Comparison of ENCODE assay signal across 8 mouse cellular contexts in genomic region chr10:80431570-80432386, GRCm38 (mm10). TPM values are rescaled to one million over a fixed set of nuclear protein-coding genes. Genes with fewer than 3 reads are reported as not detected.
DNase-seq lines count a peak whose midpoint lies in the region; ATAC-seq and TF ChIP-seq lines count a peak whose summit lies in the region.

No protein-coding gene starts in this region.

- no peaks in the 10 kb centered on the region for H3K9me3 ChIP-seq in heart, embryonic 12.5 days (replicated peaks)
- H3K9me3 ChIP-seq in ES-E14 (ENCODE audit: control insufficient read depth, insufficient read depth, low read depth, low read length) = no peaks in the 10 kb centered on the region
- H3K9me3 ChIP-seq in heart, embryonic 14.5 days (ENCODE audit: control insufficient read depth, low read length) = no peaks in the 10 kb centered on the region
- H3K9me3 ChIP-seq in liver, embryonic 16.5 days (replicated peaks; ENCODE audit: control insufficient read depth, low read length) = no peaks in the 10 kb centered on the region

- H3K4me2 ChIP-seq in heart, embryonic 12.5 days = peak overlapping the region; percentile 75
- peak overlapping the region; percentile 66 for H3K4me2 ChIP-seq in heart, embryonic 14.5 days (ENCODE audit: low read length)
- peak overlapping the region; percentile 72 for H3K4me2 ChIP-seq in liver, embryonic 16.5 days (ENCODE audit: low read depth, low read length)

- intact Hi-C loops in heart, postnatal 25 days (cut with DNase I) = no loop called here

- in situ Hi-C loops in ES-E14 (cut with MboI; ENCODE audit: low sequenced_read_pairs in 2 of 2, unreplicated experiment in 2 of 2) = no loop called here

- H3K27ac ChIP-seq in heart, embryonic 12.5 days (ENCODE audit: poor library complexity, severe bottlenecking) = peak overlapping the region; percentile 33; the same call in 1 of the 2 replicates
- no peak overlapping the region for H3K27ac ChIP-seq in ES-E14 (ENCODE audit: insufficient read depth, low read depth, low read length, poor library complexity, severe bottlenecking)
- peak overlapping the region in 1 of 2 experiments; percentile 25; a peak in 2 of 4 replicates for H3K27ac ChIP-seq in heart, embryonic 14.5 days (replicated peaks in 1 of 2; ENCODE audit: control insufficient read depth in 1 of 2, insufficient read depth in 1 of 2, low read depth in 2 of 2, low read length in 2 of 2)
- peak overlapping the region; percentile 98 for H3K27ac ChIP-seq in liver, embryonic 16.5 days (ENCODE audit: low read length)

- no peaks in the 10 kb centered on the region for H3K27me3 ChIP-seq in heart, embryonic 12.5 days (replicated peaks)
- H3K27me3 ChIP-seq in heart, embryonic 14.5 days (ENCODE audit: control insufficient read depth, insufficient read depth, low read length) = peaks cover 4% of the 10 kb centered on the region; the same call in 1 of the 2 replicates
- no peaks in the 10 kb centered on the region for H3K27me3 ChIP-seq in liver, embryonic 16.5 days (ENCODE audit: control insufficient read depth, insufficient read depth, low read depth, low read length)

- no peak for DNase-seq in heart, postnatal 25 days (ENCODE audit: low spot score)
- DNase-seq in ES-E14 (ENCODE audit: low read depth, low spot score) = no peak
- peak; percentile 62 for DNase-seq in thymus, postnatal 25 days
- DNase-seq in adrenal gland, postnatal 25 days = no peak
- no peak for DNase-seq in adrenal gland, postnatal 10 days

- peak overlapping the region; percentile 99 for H3K4me3 ChIP-seq in heart, embryonic 12.5 days
- H3K4me3 ChIP-seq in ES-E14 (ENCODE audit: insufficient read depth in 1 of 2, low read depth in 1 of 2, low read length in 2 of 2, poor library complexity in 1 of 2, severe bottlenecking in 1 of 2) = peak overlapping the region; percentile 83 to 88
- peak overlapping the region; percentile 87 to 92 for H3K4me3 ChIP-seq in heart, embryonic 14.5 days (ENCODE audit: control insufficient read depth in 1 of 2, insufficient read depth in 1 of 2, low read depth in 1 of 2, low read length in 2 of 2)
- peak overlapping the region; percentile 96 for H3K4me3 ChIP-seq in liver, embryonic 16.5 days (ENCODE audit: low read depth, low read length)

- no peak for ATAC-seq in heart, embryonic 12.5 days (ENCODE audit: insufficient number of reproducible peaks, low FRiP score)
- ATAC-seq in heart, embryonic 14.5 days (ENCODE audit: insufficient number of reproducible peaks, insufficient read depth, low FRiP score, low read depth) = no peak
- ATAC-seq in liver, embryonic 16.5 days (ENCODE audit: low read depth) = no peak

- 30% methylated on average over 16 of the region's 16 CpGs for WGBS in heart, embryonic 12.5 days
- 28% methylated on average over 16 of the region's 16 CpGs for WGBS in heart, embryonic 14.5 days
- WGBS in liver, embryonic 16.5 days (ENCODE audit: insufficient replicate concordance) = 22% methylated on average over 16 of the region's 16 CpGs

- H3K36me3 ChIP-seq in heart, embryonic 12.5 days = peaks cover 43% of the 10 kb centered on the region
- peaks cover 33% of the 10 kb centered on the region for H3K36me3 ChIP-seq in ES-E14 (ENCODE audit: control insufficient read depth, insufficient read depth, low read length, poor library complexity, severe bottlenecking)
- peaks cover 43% of the 10 kb centered on the region for H3K36me3 ChIP-seq in heart, embryonic 14.5 days (ENCODE audit: control insufficient read depth, insufficient read depth, low read length)
- peaks cover 33% of the 10 kb centered on the region for H3K36me3 ChIP-seq in liver, embryonic 16.5 days (ENCODE audit: control insufficient read depth, insufficient read depth)

- peak overlapping the region; percentile 100 for H3K9ac ChIP-seq in heart, embryonic 12.5 days
- H3K9ac ChIP-seq in ES-E14 (ENCODE audit: insufficient read depth, low read depth, low read length, poor library complexity, severe bottlenecking) = peak overlapping the region; percentile 94
- H3K9ac ChIP-seq in heart, embryonic 14.5 days (ENCODE audit: low read length) = peak overlapping the region; percentile 95
- peak overlapping the region; percentile 99 for H3K9ac ChIP-seq in liver, embryonic 16.5 days (ENCODE audit: low read depth, low read length)

- peaks cover 31% of the 10 kb centered on the region for H3K4me1 ChIP-seq in heart, embryonic 12.5 days (replicated peaks)
- peaks cover 0 to 13% of the 10 kb centered on the region in 2 experiments; a peak in 3 of 4 replicates for H3K4me1 ChIP-seq in ES-E14 (ENCODE audit: control insufficient read depth in 2 of 2, insufficient read depth in 2 of 2, low read length in 2 of 2, poor library complexity in 1 of 2)
- H3K4me1 ChIP-seq in heart, embryonic 14.5 days (ENCODE audit: control insufficient read depth in 2 of 2, insufficient read depth in 2 of 2, low read length in 2 of 2) = peaks cover 12 to 19% of the 10 kb centered on the region in 2 experiments; a peak in 3 of 4 replicates
- H3K4me1 ChIP-seq in liver, embryonic 16.5 days (ENCODE audit: control insufficient read depth, low read depth, low read length) = peaks cover 40% of the 10 kb centered on the region

TF ChIP-seq in ES-E14, 5 proteins besides CTCF, POLR2A, EP300 and RAD21:
- TF ChIP-seq ZNF384 (IDR thresholded peaks at IDR 0.05; ENCODE audit: low read depth, low read length) (no peak), MAFK (IDR thresholded peaks at IDR 0.05; ENCODE audit: insufficient read depth, low read depth, low read length) (no peak), CHD2 (IDR thresholded peaks at IDR 0.05; ENCODE audit: low read depth, low read length) (no peak), ZC3H11A (IDR thresholded peaks at IDR 0.05; ENCODE audit: borderline replicate concordance, low read depth, low read length) (no peak), HCFC1 (IDR thresholded peaks at IDR 0.05; ENCODE audit: borderline replicate concordance, insufficient read depth, low read length) (no peak)

RNA-seq across cellular contexts. Expression of gene Tcf3, which starts 1.7 kb away (rescaled TPM):
- 85.8 and 89.4 TPM in 2 replicates for polyA plus RNA-seq in heart, embryonic 12.5 days (2016; fragmentation: Nextera tagmentation; extraction: Ambion mirVana)
- total RNA-seq in heart, postnatal 25 days (2021) = 10 to 100 TPM; 20.3 to 20.9 TPM
- 90.9 and 108 TPM in 2 replicates for total RNA-seq in ES-E14 (2012; rRNA removed)
- 48.6 and 54.0 TPM in 2 replicates for polyA plus RNA-seq in heart, embryonic 14.5 days (2014; fragmentation: Nextera tagmentation; extraction: Ambion mirVana)
- polyA plus RNA-seq in liver, embryonic 16.5 days (2015; fragmentation: Nextera tagmentation; extraction: Ambion mirVana) = 39.8 and 44.4 TPM in 2 replicates
- 63.1 and 84.1 TPM in 2 replicates for total RNA-seq in adrenal gland, postnatal 25 days (2021)
- total RNA-seq in adrenal gland, postnatal 10 days (2021) = 10 to 100 TPM; 58.1 to 77.1 TPM

RNA-seq across cellular contexts. Expression of gene Uqcr11, which starts 25.1 kb away (rescaled TPM):
- polyA plus RNA-seq in heart, embryonic 12.5 days (2016; fragmentation: Nextera tagmentation; extraction: Ambion mirVana) = 951 and 1,026 TPM in 2 replicates
- total RNA-seq in heart, postnatal 25 days (2021) = 1,000 to 10,000 TPM; 1,983 to 2,045 TPM
- 995 and 1,362 TPM in 2 replicates for total RNA-seq in ES-E14 (2012; rRNA removed)
- 2,007 and 2,169 TPM in 2 replicates for polyA plus RNA-seq in heart, embryonic 14.5 days (2014; fragmentation: Nextera tagmentation; extraction: Ambion mirVana)
- 509 and 519 TPM in 2 replicates for polyA plus RNA-seq in liver, embryonic 16.5 days (2015; fragmentation: Nextera tagmentation; extraction: Ambion mirVana)
- 728 and 779 TPM in 2 replicates for total RNA-seq in adrenal gland, postnatal 25 days (2021)
- 1,000 to 10,000 TPM; 1,321 to 1,365 TPM for total RNA-seq in adrenal gland, postnatal 10 days (2021)

RNA-seq across cellular contexts. Expression of gene Mbd3, which starts 32.4 kb away (rescaled TPM):
- 176 and 181 TPM in 2 replicates for polyA plus RNA-seq in heart, embryonic 12.5 days (2016; fragmentation: Nextera tagmentation; extraction: Ambion mirVana)
- total RNA-seq in heart, postnatal 25 days (2021) = 10 to 100 TPM; 85.2 to 88.9 TPM
- 131 and 134 TPM in 2 replicates for total RNA-seq in ES-E14 (2012; rRNA removed)
- polyA plus RNA-seq in heart, embryonic 14.5 days (2014; fragmentation: Nextera tagmentation; extraction: Ambion mirVana) = 116 and 125 TPM in 2 replicates
- polyA plus RNA-seq in liver, embryonic 16.5 days (2015; fragmentation: Nextera tagmentation; extraction: Ambion mirVana) = 49.2 and 52.7 TPM in 2 replicates
- 127 and 139 TPM in 2 replicates for total RNA-seq in adrenal gland, postnatal 25 days (2021)
- total RNA-seq in adrenal gland, postnatal 10 days (2021) = 100 to 1,000 TPM; 103 to 113 TPM

RNA-seq across cellular contexts. Expression of gene Mex3d, which starts 44.3 kb away (rescaled TPM):
- polyA plus RNA-seq in heart, embryonic 12.5 days (2016; fragmentation: Nextera tagmentation; extraction: Ambion mirVana) = 6.1 and 6.2 TPM in 2 replicates
- 1 to 10 TPM; 7.5 to 8.8 TPM for total RNA-seq in heart, postnatal 25 days (2021)
- 27.1 and 28.9 TPM in 2 replicates for total RNA-seq in ES-E14 (2012; rRNA removed)
- polyA plus RNA-seq in heart, embryonic 14.5 days (2014; fragmentation: Nextera tagmentation; extraction: Ambion mirVana) = 3.9 and 6.3 TPM in 2 replicates
- 0.32 and 0.60 TPM in 2 replicates for polyA plus RNA-seq in liver, embryonic 16.5 days (2015; fragmentation: Nextera tagmentation; extraction: Ambion mirVana)
- total RNA-seq in adrenal gland, postnatal 25 days (2021) = 18.3 and 21.7 TPM in 2 replicates
- 10 to 100 TPM; 19.6 to 21.8 TPM for total RNA-seq in adrenal gland, postnatal 10 days (2021)
